Mouse (Mus musculus) forebrain, postnatal 0 days (tissue): ENCODE data around the gene Psmd13. TPM values are rescaled to one million over a fixed set of nuclear protein-coding genes. Genes with fewer than 3 reads are reported as not detected.

Experiments used
- ATAC-seq: fragments of 200-750 bp; cut with Nextera tagmentation; 2 replicates; pipeline ENCODE4 v1.8.0; 2017; ENCODE audit warnings: mild to moderate bottlenecking, moderate library complexity
- DNase-seq: peaks from one replicate; pipeline ENCODE4 v3.0.0-alpha.2; 2015
- H3K27ac ChIP-seq: fragments of 300-500 bp; sonication (generic); 2 replicates; pipeline ENCODE4 v1.5.1; 2014; ENCODE audit warnings: low read depth, mild to moderate bottlenecking, antibody characterized with exemption, low read length, moderate library complexity, mixed read lengths
- H3K27me3 ChIP-seq: fragments of 300-500 bp; sonication (generic); 2 replicates; pipeline ENCODE4 v1.6.1; 2014; ENCODE audit warnings: mild to moderate bottlenecking, low read length, mixed read lengths; ENCODE audit not compliant: insufficient read depth
- H3K36me3 ChIP-seq: fragments of 300-500 bp; sonication (generic); 2 replicates; pipeline ENCODE4 v1.6.1; 2014; ENCODE audit warnings: mild to moderate bottlenecking, moderate library complexity; ENCODE audit not compliant: insufficient read depth
- H3K4me1 ChIP-seq: fragments of 300-500 bp; sonication (generic); 2 replicates; pipeline ENCODE4 v1.6.1; 2014; ENCODE audit warnings: antibody characterized with exemption; ENCODE audit not compliant: insufficient read depth
- H3K4me2 ChIP-seq: fragments of 300-500 bp; sonication (generic); 2 replicates; pipeline ENCODE4 v1.6.1; 2014; ENCODE audit warnings: low read depth, mild to moderate bottlenecking, moderate library complexity
- H3K4me3 ChIP-seq: fragments of 300-500 bp; sonication (generic); 2 replicates; pipeline ENCODE4 v1.5.1; 2014; ENCODE audit warnings: low read depth, low read length, mixed read lengths
- H3K9ac ChIP-seq: fragments of 300-500 bp; sonication (generic); 2 replicates; pipeline ENCODE4 v1.6.1; 2014; ENCODE audit warnings: mild to moderate bottlenecking
- H3K9me3 ChIP-seq: fragments of 300-500 bp; sonication (generic); 2 replicates; pipeline ENCODE4 v1.6.1; 2016; ENCODE audit warnings: low read length
- CTCF ChIP-seq: sonication (generic); IDR thresholded peaks from 2 replicates; pipeline ENCODE4 v1.5.1; 2016; ENCODE audit warnings: antibody characterized with exemption, control low read depth, low read depth
- WGBS: fragments of 180-500 bp; shearing (Covaris S2); extraction: QIAGEN DNeasy Blood & Tissue Kit; methylation state at CpG from one replicate; pipeline ENCODE4 v1.1.7; 2014; 5-methylcytosine and 5-hydroxymethylcytosine counted together
- polyA plus RNA-seq: library from polyadenylated mRNA; unstranded; fragments of >200 nt; fragmentation: Nextera tagmentation; extraction: Ambion mirVana; gene quantifications from 2 replicates; pipeline ENCODE4 v1.2.1, GENCODE M21; 2015
- total RNA-seq: library from RNA; depleted of rRNA; stranded (reverse); fragments of >200 nt; gene quantifications from 2 replicates; pipeline ENCODE4 v1.2.3, GENCODE M21; 2014

Gene Psmd13
- total and polyA plus RNA-seq, 2 experiments from 2014 or later, result 164 to 274 TPM

DNA sequence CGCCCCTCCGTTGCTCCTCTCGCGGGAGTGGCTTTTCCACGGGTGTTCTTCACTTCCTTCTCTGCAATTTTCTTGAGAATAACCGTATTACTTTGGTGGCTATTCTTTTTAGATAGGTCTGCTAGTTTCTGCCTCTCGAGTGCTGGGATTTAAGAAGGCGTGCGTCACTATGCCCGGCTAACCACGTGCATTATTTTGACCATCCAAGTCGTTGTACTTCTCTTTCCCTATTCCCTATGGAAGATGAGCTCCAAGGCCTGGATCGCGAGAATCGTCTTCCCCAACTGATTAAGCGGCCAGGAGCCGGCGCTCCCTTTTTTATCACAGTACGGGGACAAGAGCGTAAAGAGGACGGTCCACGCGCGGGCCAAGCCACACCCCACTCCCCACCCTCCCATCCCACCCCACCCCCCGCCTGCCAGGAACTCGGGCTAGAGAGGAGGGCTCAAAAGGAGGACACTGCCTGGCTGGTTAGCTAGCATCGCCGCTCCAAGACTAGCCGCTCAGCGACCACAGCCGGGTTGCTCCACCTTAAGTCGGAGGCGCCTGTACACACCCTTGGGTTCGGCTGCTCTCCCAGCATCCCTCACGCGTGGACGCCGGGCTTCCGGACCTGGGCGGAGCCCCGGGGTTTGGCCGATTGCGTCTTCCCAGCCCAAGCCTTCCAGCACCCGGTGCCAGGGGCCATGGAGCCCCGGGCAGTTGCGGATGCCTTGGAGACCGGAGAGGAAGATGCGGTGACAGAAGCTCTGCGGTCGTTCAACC, 24.8 kb upstream of the Psmd13 start, which contains the start of gene Ric8a:
TSS of gene Ric8a (plus strand) at position 173 of the 765 bp plus-strand sequence.
- Histone ChIP-seq H3K4me2 (peak within 1 kb of the TSS; percentile 80), H3K9me3 (no peaks in the 10 kb centered on the region), H3K4me1 (peaks cover 21% of the 10 kb centered on the region), H3K36me3 (peaks cover 56% of the 10 kb centered on the region), H3K4me3 (peak within 1 kb of the TSS; percentile 59), H3K27ac (peak within 1 kb of the TSS; percentile 92), H3K9ac (peak within 1 kb of the TSS; percentile 87), H3K27me3 (no peaks in the 10 kb centered on the region)
- no peak for TF ChIP-seq CTCF
- DNase-seq (peak; percentile 79), ATAC-seq (peak; percentile 77)
- 1% methylated on average over 50 of the region's 50 CpGs for WGBS

DNA sequence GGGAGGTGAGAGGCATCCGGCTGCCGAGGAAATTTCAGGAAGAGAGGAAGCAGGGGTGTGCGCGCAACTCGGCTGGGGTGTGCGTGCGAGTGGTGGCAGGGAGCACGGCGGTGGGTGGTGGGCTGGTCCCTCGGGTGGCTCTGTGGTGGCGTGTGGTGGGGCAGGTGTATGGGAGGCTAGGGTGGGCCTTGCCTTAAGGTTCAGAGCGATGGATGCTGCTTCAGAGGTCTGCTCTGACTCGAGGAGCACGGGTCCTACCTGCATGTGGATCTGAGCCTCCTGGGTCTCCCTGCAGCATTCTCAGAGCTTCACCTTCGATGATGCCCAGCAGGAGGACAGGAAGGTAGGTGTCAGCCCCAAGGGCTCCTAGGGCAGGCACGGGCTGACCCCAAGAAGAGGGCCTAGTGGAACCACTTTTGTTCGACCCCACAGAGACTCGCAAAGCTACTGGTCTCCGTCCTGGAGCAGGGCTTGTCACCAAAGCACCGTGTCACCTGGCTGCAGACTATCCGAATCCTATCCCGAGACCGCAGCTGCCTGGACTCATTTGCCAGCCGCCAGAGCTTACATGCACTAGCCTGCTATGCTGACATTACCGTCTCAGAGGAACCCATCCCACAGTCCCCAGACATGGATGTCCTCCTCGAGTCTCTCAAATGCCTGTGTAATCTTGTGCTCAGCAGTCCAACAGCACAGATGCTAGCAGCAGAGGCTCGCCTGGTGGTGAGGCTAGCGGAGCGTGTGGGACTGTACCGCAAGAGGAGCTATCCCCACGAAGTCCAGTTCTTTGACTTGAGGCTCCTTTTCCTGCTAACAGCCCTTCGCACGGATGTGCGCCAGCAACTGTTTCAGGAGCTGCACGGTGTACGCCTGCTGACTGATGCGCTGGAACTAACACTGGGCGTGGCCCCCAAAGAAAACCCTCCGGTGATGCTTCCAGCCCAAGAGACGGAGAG, 23.9 kb upstream of the Psmd13 start, which contains the start of gene Bet1l:
TSS of gene Bet1l (minus strand) at position 28 of the 956 bp plus-strand sequence.
- H3K4me2 ChIP-seq, result peak within 1 kb of the TSS; percentile 80
- peak within 1 kb of the TSS; percentile 92 for H3K27ac ChIP-seq
- ATAC-seq (peak; percentile 30), DNase-seq (peak; percentile 11)
- peak within 1 kb of the TSS; percentile 59 for H3K4me3 ChIP-seq
- no peaks in the 10 kb centered on the region for H3K27me3 ChIP-seq
- no peaks in the 10 kb centered on the region for H3K9me3 ChIP-seq
- H3K36me3 ChIP-seq, result peaks cover 57% of the 10 kb centered on the region
- 36% methylated on average over 40 of the region's 40 CpGs for WGBS
- TF ChIP-seq CTCF, result no peak
- peaks cover 21% of the 10 kb centered on the region for H3K4me1 ChIP-seq
- H3K9ac ChIP-seq, result peak within 1 kb of the TSS; percentile 87

DNA sequence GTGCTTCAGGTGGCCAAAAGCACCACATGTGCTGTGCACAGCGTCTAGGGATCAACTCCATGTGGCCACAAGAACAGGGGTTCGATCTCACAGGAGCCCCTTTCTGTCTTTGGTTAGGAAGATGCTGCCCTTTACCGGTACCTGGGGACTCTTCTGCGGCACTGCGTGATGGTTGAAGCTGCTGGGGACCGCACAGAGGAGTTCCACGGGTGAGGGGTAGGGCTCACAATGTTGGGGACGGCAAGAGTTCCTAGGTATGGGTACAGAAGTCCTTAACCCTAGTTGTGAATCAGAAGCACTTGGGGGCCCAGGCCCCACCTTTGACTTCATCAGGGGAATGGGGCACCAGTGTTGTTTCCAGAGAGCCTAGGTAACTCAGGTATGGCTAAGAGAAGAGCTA, 23.0 kb upstream of the Psmd13 start:
- Histone ChIP-seq H3K4me2 (peak overlapping the region; percentile 80), H3K27ac (no peak overlapping the region), H3K4me1 (peaks cover 21% of the 10 kb centered on the region), H3K27me3 (no peaks in the 10 kb centered on the region), H3K9me3 (no peaks in the 10 kb centered on the region), H3K9ac (peak overlapping the region; percentile 87; the same call in 1 of the 2 replicates), H3K36me3 (peaks cover 57% of the 10 kb centered on the region), H3K4me3 (peak overlapping the region; percentile 59)
- no peak for TF ChIP-seq CTCF
- no peak for DNase-seq
- ATAC-seq, result no peak
- 96% methylated on average over 8 of the region's 8 CpGs for WGBS

DNA sequence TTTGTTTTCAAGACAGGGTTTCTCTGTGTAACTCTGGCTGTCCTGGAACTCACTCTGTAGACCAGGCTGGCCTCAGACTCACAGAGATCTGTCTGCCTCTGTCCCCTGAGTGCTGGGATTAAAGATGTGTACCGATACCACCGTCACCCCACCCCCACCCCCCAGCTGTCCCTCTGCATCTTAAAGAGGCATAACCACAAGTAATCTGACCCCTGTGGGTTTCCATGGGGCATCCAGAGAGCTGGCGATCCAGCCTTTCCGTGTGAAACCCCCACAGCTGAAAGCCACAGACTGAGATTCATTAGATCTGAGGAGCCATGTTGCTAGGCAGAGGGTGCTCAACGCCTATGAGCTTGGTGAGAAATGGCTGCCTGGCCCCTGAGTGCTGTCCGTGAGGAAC, 21.8 kb upstream of the Psmd13 start:
- H3K36me3 ChIP-seq, result peaks cover 55% of the 10 kb centered on the region
- no peak for TF ChIP-seq CTCF
- WGBS, result 77% methylated on average over 6 of the region's 6 CpGs

GRCm38 (mm10) chr7:140860728-140861127, 21.0 kb upstream of the Psmd13 start:
- Histone ChIP-seq H3K4me1 (peaks cover 13% of the 10 kb centered on the region), H3K9ac (no peak overlapping the region), H3K27ac (no peak overlapping the region), H3K9me3 (no peaks in the 10 kb centered on the region), H3K27me3 (no peaks in the 10 kb centered on the region), H3K36me3 (peaks cover 55% of the 10 kb centered on the region), H3K4me2 (no peak overlapping the region), H3K4me3 (no peak overlapping the region)
- DNase-seq, result no peak
- ATAC-seq, result no peak
- WGBS, result 95% methylated on average over 5 of the region's 5 CpGs
- TF ChIP-seq CTCF, result no peak

More for the DNA sequence above, 21.8 kb upstream of the Psmd13 start:
- no peaks in the 10 kb centered on the region for H3K9me3 ChIP-seq
- H3K9ac ChIP-seq, result no peak overlapping the region
- no peak for DNase-seq
- no peak overlapping the region for H3K27ac ChIP-seq
- H3K27me3 ChIP-seq, result no peaks in the 10 kb centered on the region
- peaks cover 21% of the 10 kb centered on the region for H3K4me1 ChIP-seq
- no peak for ATAC-seq
- no peak overlapping the region for H3K4me3 ChIP-seq
- no peak overlapping the region for H3K4me2 ChIP-seq

DNA sequence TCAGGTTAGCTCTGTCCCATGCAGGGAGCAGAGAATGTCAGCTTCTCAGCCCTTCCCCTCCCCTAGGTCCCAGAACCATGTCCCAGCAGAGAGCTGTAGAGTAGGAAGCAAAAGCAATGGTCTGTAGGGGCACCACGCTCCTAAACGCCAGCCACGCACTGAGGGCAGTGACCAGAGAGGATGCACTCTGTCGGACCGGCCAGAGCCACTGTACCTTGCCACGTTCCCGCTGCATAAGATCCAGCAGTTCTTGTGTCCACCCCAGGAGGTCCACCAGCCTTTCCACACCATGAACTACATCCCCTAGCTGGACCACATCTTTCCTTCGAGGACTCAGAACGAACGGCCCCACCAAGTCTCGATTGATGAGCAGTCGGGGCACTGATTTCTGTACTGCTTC, 17.0 kb upstream of the Psmd13 start:
- H3K9me3 ChIP-seq, result no peaks in the 10 kb centered on the region
- no peak overlapping the region for H3K9ac ChIP-seq
- no peak overlapping the region for H3K4me2 ChIP-seq
- no peak for ATAC-seq
- no peak overlapping the region for H3K4me3 ChIP-seq
- 87% methylated on average over 12 of the region's 12 CpGs for WGBS
- H3K4me1 ChIP-seq, result no peaks in the 10 kb centered on the region
- no peak for DNase-seq
- H3K27me3 ChIP-seq, result no peaks in the 10 kb centered on the region
- peaks cover 58% of the 10 kb centered on the region for H3K36me3 ChIP-seq
- no peak overlapping the region for H3K27ac ChIP-seq
- TF ChIP-seq CTCF, result no peak
